Mouse (Mus musculus): ENCODE measurements at regions not wholly inside any gene's neighbourhood (a gene's known extent, or its start where the extent isn't known, plus 50 kb on each side); places are given as distances from the start of the nearest gene placed in this dataset.

DNA sequence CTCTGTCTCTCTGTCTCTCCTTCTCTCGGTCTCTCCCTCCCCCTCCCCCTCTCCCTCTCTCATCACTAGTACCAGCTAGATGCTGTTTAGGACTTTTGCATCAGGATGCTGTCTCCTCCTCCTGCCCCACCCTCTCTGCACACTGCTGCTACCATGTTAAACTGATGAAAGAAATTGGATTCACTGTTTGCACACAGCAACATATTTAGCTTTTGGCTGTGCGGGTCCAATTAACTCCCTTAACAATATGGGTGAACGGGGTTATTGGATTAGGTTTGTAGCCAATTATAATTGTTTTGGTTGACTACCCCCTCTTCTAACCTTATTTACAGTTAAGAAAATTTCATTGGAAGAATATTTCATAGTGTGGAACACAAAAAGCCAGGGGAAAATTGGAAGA lies 424.0 kb upstream of the Sorcs1 start:
- no peak for DNase-seq (ENCODE audit: extremely low read depth, low read depth, low spot score)

DNA sequence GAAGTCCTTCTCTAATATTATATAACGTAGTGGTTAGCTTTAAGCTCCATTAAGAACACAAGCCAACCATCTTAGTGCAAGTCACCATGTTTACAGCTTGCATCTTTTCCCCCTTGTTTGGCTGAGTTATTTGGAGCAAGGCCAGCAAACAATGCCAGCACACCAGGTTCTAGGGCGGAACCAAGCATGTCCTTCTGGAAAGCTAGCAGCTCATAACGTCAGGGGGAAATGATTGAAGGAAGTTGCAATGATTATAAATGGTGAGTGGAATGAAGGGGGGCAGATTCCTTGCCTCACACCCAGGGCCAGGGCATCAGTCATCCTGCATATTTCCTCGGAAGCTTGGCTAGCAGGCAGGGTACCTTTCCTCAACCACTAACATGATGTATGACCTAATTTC lies 396.3 kb upstream of the Sorcs1 start:
- no peak for DNase-seq (ENCODE audit: extremely low read depth, low read depth, low spot score)

DNA sequence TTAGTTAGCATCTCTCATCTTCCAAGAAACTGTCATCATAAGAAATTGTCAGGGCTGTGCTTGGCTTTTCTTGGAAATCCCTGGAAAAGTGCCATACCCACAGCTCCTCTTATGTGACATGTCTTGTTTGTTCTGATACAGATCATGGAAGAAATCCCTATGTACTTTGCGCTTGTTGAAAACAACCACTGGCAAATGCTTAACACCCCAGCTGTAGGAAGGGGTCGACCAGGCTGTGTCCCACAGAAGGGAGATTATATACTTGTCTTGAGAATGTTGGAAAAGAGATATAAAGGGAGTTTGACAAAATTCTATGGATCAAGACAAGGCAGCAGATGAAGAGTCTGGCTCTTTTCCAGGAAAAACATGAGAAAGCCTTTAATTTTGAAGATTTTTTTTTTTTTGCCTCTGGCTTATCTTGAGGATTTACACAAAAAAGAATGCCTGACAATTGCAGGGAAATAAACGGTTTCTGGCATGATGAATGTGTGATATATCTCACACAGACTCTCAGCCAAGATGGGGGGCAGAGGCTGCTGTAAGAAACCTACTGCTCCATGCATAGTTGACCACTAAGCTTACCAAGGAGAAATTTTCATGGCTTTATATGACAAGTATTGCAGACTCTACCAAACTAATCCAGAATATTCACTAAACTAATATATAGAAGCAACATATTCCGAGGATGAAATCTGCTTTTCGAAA lies 381.7 kb upstream of the Sorcs1 start:
- peak; percentile 2 for DNase-seq (ENCODE audit: extremely low read depth, low read depth, low spot score)

DNA sequence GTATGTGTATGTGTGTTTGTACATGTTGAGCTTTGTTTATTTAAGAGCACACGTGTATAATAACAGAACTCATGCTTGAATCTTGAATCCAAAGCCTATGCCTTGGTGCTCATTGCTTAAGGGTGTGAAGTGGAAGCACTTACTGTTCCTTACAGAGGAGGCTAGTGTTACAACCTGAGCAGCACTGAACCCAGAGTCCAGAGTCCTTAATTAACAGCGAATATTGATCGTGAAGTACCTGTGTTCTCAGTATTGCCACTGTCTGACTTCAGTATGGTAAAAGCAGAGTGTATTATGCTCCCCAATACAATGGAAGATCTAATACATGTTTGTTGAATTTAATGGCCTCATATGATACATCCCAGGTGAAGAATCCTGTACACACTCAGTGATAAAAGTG lies 365.1 kb upstream of the Sorcs1 start:
- DNase-seq (ENCODE audit: extremely low read depth, low read depth, low spot score), result no peak

DNA sequence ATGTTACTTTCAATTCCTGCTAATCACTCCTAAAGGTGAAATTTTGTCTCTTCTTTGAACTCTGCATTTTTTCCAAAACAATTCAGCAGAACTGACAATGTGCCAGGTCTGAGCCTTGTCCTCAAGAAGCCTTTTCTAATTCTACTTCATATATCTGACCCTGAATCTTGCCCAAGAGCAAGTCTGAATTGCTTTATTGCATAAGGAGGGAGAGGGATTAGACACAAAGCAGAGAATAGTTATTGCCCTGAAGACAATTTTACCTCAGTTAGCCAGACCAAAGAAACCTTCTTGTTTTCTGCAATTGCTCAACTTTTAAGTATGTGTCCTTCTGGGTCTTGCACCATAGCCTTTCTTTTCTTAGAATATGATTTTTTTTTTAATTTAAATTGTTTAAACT lies 316.0 kb upstream of the Sorcs1 start:
- peak; percentile 85 for DNase-seq (ENCODE audit: extremely low read depth, low read depth, low spot score)

DNA sequence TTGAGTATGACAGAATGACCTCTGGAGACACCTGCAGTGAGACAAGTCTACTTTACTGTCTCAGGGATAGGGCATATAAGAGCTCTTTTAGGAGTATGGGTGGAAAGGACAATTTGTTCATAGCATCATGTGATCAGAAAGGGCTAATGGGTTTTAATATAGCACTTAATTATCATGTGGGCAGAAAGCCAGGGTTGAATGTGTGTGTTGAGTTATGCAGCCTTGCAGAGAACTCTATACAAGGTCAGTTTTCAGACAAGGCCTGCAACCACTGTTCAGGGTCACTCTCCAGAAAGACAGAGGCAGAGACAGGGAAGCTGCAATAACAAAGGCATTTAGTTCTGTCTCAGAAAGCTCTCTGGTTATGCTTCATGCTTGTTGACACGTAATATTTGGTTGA lies 292.6 kb upstream of the Sorcs1 start:
- DNase-seq (ENCODE audit: extremely low read depth, low read depth, low spot score), result no peak

DNA sequence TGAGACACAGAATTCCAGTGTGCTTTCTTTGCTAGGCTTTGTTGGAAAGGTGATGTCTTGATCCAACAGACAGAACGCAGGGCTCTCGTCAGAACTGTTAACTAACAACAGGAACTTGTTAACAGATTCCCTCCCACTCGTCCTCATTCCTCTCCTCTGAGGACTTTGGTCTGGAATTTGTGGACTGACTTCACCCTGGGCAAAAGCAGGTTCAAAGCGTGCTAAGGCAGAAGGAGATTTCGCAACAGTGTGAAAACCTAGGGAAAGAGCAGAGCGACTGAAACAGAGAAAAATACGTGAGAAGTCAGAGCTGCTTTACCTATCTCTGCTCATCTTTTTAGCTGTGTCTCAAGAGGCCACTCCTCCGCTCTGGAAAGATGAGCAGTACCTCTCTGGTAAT lies 283.5 kb upstream of the Sorcs1 start:
- DNase-seq (ENCODE audit: extremely low read depth, low read depth, low spot score), result peak; percentile 45

DNA sequence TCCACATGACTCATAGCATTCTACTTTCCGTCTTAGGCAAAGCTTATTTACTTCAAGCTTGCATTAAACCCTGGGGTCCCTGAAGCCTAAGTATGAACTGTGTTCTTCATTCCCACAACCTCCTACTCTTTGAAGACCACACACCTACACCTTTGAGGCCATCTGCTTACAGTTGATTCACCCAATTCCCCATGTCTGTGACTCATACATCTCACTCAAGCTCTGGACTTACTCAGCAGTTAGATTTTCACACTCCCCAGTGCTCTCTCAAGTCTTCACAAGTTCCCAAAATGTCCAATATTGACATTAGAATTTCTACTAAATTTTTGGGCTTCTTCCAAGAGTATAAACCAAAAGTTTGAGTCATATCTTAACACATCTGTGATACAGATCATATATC lies 266.6 kb upstream of the Sorcs1 start:
- DNase-seq (ENCODE audit: extremely low read depth, low read depth, low spot score), result no peak

DNA sequence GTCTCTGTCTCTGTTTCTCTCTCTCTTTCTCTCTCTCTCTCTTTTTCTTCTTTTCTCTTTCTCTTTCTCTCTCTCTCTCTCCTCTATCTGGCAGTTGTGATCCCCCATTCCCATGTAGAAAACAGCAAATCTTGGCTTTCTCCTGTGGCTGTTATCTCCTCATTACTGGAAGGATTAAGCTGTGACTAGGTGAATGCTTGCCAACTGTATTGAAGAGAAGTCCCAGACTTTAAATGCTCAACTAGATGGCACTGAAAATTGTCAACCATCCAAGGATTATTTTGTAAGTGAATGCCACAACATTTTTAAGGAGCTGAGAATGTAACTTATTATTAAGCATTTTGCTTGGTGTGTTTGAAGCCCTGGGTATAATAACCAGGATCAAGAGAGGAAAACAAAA lies 233.2 kb upstream of the Sorcs1 start:
- no peak for DNase-seq (ENCODE audit: extremely low read depth, low read depth, low spot score)

DNA sequence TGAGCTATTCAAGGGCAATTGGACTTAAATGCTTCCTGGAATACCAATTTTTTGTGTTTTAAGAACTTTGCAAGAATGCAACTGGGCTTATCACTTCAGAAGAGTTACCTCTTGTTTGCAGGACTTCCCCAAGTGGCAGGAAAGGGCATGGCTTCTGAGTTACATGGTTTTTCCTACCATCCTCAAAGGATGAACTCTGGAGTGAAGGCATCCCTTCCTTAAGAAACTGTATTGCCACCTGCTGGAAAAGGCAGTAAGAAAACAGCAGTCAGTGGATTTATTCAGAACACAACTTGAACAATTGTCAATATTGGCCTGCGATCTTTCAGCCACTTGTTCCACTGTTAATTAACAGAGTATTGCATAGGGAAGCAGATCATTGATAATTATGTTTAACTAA lies 232.2 kb upstream of the Sorcs1 start:
- no peak for DNase-seq (ENCODE audit: extremely low read depth, low read depth, low spot score)

DNA sequence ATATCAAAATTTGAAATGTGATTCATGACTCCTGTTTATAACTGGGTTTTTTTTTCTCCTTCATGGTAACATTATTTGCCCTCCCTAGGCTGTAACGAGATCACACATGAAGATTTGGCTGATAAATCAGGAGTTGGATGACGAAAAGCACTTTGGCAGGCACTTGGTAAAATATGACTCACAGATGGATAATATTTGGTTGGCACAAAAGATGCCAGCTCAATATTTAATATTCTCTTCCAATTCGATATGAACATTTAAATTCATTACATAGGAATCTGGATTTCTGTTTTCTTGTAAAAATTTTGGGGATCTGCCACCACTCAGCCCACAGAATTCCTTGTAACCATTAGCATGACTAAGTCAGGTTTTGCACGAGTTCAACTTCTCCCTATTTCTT lies 230.3 kb upstream of the Sorcs1 start:
- no peak for DNase-seq (ENCODE audit: extremely low read depth, low read depth, low spot score)

DNA sequence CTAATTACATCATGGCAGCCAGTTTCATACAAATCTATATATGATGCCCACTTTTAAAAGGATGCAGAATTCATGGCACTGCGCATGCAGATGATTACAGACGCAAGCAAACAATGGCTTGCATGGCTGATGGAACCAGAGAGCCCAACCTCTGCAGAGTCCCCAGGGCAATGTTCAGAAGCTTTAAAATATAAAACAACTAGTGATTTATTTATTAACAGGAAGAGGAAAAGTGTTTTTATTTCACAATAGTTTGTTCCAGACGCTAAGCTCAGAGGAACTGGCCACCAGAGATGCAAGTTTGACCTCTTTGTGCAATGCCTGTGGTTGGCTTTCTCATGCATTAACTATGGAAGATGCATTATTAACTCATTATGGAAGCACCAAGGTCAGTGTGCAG lies 215.3 kb upstream of the Sorcs1 start:
- no peak for DNase-seq (ENCODE audit: extremely low read depth, low read depth, low spot score)

DNA sequence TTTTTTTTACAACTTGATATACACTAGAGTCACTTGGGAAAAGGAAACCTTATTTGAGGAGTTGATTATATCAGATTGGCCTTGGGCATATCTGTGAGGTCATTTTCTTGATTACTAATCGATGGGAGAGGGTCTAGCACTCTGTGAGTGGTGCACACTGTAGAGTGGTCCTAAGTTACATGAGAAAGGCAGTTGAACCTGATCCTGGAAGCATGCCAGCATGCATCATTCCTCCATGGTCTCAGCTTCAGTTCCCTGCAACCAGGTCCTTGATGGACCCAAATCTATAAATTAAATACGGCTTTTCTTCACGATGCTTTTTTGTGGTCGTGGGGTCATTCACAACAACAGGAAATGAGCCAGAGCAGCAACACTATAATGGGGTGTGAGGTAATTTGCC lies 194.2 kb upstream of the Sorcs1 start:
- DNase-seq (ENCODE audit: extremely low read depth, low read depth, low spot score), result no peak

DNA sequence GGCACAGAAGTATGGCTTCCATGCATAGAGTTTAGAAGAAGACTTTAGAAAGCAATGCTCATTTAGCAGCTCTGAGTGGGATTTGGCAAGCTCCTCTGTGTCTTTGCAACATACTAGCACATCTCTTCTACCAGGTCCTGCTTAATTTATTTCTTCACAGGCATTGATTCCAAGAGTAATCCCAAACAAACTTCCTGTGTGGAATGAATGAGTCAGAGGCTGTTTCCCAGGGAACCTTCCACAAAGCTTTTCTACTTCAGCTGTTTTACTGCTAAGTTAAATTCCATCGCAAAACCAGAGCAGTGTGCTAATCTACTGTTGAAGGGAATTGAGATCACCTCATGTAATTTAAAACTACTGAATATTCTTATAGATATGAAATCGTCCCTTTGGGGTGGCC lies 193.7 kb upstream of the Sorcs1 start:
- no peak for DNase-seq (ENCODE audit: extremely low read depth, low read depth, low spot score)

DNA sequence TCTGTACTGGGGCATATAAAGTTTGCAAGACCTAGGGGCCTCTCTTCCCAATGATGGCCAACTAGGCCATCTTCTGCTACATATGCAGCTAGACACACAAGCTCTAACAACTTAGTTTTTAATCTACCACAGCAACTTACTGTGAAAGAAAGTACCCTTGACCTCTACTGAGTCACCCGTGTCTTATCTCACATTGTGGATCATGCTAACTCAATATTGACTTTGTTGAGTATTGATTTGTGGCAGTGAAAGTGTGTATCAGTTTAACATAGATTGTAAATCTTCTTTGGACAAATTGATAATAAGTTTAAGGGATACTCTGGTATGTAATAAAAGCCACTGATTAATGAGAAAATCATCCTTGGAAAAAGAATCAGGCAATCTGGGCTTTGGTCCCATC lies 176.4 kb upstream of the Sorcs1 start:
- DNase-seq (ENCODE audit: extremely low read depth, low read depth, low spot score), result no peak

DNA sequence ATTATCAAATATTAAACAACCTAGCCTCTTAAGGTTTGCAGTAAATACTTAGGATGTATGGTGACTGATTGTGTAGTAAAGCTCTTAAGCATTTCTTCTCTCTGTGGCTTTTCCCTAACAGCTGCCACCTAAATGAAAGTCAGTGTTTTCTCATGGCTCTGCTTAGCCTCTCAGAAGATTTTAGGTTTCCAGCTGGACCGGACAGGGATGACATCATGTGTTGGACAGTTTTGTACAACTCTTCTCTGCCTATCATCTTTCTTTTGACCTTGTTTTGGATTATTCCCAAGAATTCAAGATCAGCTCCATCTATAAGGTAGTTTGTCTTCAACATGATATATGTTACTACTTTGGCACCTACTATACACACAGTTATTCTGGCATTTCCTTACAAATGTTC lies 162.1 kb upstream of the Sorcs1 start:
- no peak for DNase-seq (ENCODE audit: extremely low read depth, low read depth, low spot score)

Measured in fat pad, adult 2 months (tissue).